Mouse (Mus musculus) testis, postnatal 10 days (tissue): Measurements from ENCODE around the gene Ndufv1.
A peak's percentile ranks its signal among the peaks of the same experiment; 100 is the strongest.
"Not testable (repeated sequence)": the region's sequence is repeated elsewhere in the genome, so short reads cannot be mapped to it uniquely, and the experiment has no call there.

Experiments used
- DNase-seq: peaks from one replicate; pipeline ENCODE4 v3.0.0; 2021; ENCODE audit warnings: low spot score

Gene Ndufv1

DNA sequence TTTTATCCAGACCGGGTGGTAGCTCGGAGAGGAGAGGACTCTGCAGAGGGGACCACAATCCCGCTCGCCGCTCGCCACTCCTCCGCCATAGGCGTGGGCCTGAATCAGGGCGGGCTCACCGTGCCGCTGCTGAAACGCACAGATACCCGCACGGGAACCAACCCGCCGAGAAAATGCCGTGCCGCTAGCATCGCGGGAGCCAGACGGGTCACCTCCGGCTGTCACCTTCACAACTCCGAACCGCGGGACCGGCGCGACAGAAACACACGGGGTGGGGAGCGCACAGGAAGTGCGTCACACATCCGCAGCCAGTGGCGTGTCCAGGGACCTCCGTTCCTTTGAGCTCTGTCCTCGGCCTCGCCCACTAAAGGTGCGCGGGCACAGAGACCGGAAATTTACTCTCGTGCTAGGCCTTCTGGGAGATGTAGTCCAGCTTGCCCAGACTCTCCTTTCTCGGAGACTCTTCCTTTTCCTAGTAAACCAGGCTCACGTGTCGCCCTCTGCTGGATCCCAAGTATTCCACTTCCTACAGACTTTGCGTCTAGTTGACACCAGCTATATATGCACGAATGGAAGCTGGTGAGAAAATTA is at the start of gene Ndufv1:
TSS of gene Ndufv1 (minus strand) at position 375 of the 591 bp plus-strand sequence.
- peak; percentile 95 for DNase-seq

DNA sequence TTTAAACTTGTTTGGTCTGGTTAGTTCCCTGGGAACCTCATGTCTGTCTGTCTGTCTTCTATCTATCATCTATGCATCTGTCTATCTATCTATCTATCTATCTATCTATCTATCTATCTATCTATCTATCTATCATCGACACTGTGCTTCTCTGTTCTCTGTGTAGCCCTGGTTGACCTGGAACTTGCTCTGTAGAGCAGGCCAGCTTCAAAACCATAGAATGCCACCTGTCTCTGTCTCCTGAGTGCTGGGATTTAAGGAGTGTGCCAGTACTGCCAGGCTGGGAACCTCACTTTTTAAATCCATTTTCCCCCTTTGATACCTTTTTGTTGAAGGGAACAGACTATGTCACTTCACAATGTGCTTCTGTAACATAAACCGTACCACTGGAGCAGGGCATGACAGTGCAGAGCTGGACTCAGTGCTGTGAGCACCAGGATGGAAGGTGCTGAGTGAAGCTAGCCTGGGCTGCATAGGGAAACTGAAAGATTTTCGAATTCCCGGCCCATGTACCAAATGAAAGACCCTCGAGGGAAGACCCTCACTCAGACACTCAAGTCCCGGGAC is 48.4 kb upstream of the Ndufv1 start:
- DNase-seq: no peak

GRCm38 (mm10) chr19:4060044-4060898 is 47.7 kb upstream of the Ndufv1 start:
- peak; percentile 40 for DNase-seq

- DNase-seq: peak; percentile 38
Measured at GRCm38 (mm10) chr19:4059069-4059740, 46.6 kb upstream of the Ndufv1 start, which contains the start of gene Gstp3. Gene Gstp3 (minus strand): TSS chr19:4059569.

DNA sequence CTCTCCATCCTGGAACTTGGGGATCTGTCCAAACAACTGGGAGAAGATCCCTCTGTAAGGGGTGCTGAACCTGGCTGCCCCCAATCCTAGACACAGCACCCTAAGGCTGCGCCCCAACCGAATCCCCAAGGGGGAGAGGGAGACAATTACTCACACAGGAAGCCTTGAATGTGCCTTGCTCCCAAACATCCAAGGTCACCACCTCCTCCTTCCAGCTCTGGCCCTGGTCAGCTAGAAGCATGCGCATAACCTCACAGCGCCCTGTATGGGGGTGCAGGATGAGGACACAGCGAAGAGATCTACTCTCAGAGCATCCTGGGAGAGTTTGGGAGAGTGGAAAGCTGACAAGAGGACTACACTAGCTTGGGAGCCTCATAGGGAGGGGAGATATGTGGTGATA is 46.0 kb upstream of the Ndufv1 start:
- DNase-seq: peak; percentile 39

DNA sequence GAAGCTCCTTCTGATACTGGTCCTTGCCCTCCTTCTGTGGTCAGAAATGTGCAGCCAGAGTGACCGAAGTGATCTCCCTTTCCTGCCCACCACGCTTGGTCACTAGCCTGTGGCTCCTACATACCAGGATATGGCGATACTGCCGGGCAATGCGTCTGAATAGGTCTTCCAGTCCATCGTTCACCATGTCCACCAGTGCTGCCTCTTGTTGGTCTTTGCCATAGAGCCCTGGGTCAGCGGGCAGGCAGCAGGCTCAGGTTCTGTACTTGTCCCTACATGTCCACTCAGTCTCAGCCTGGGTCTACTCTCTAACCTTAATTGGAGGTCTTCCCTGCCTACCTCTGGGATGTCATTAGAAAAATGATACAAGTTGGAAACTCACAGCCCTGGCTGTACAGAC is 45.4 kb upstream of the Ndufv1 start:
- DNase-seq: peak; percentile 38

GRCm38 (mm10) chr19:4057389-4057788 is 44.8 kb upstream of the Ndufv1 start:
- DNase-seq: no peak

- DNase-seq: peak; percentile 39
Measured at GRCm38 (mm10) chr19:4056727-4057126, 44.1 kb upstream of the Ndufv1 start.

- DNase-seq: peak; percentile 34
Measured at GRCm38 (mm10) chr19:4055947-4056693, 43.5 kb upstream of the Ndufv1 start.

DNA sequence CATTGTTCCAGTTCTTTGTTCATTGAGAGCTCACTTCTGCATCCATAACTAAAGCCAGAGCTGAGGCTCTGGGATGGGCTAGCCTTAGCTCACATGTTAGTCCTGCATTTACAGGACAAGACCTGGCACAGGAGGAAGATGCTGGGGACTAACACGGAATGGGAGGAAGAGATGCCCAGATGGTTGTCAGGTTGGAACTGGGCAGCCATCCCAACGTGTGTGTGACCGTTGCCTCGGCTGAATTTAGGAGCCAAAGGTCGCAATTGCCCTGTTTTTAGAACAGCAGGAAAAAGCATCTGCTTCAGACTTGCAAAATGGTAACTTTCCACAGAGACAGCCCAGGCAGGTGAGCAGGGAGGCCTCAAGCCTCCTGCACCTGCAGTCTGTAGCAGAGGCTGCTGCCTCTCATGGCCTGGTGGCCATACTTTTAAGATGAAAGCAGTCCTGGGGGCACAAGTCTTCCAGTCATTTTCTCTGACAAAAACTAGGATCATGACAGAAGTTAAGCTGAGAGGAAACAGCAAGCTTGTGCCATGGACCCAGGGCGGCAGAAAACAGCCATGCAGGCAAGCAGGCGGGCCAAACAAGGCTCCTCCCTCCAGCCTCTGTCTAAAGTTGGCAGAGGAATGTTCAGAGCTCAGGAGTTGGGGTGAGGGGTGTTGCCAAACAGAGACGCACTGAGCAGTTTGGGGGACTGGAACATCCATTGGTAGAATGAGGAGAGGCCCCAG is 42.8 kb upstream of the Ndufv1 start:
- peak; percentile 39 for DNase-seq

- DNase-seq: peak; percentile 35
Measured at GRCm38 (mm10) chr19:4054613-4055012, 42.0 kb upstream of the Ndufv1 start.

GRCm38 (mm10) chr19:4052516-4053030 is 40.0 kb upstream of the Ndufv1 start:
- DNase-seq: peak; percentile 30

DNA sequence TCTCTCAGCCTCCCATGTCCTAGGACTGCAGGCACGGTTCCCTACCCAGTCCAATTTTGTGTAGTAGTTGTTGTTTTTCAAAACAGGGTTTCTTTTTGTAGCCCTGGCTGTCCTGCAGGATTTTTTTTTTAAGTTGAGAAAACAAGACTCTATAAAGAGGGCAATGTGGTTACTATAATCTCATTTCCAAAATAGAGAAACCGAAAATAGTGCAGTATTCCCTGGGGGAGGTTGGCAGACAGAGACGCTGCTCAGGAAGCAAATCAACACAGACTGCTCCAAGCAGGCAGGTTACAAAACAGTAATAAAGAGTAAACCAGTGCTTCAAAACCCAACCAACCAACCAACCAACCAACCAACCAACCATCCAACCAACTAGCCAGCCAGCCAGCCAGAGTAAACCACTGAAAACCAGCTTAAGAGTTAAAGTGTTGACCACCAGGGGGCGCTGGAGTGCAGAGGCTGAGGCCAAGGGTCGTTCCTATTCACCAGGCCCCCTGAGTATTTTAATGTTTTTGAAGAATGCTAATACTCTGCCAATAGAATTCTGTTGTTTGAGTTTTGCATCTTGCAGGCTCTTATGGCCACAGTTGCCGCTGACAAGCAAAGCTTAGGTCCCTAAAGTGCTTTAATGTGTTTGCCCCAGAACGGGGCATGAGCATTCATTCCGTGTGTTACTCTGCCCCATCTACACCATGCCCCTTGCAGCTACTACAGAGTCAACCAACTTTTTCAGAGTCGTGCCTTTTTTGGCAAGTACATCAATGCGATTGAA is 39.3 kb upstream of the Ndufv1 start:
- DNase-seq: peak; percentile 92

DNA sequence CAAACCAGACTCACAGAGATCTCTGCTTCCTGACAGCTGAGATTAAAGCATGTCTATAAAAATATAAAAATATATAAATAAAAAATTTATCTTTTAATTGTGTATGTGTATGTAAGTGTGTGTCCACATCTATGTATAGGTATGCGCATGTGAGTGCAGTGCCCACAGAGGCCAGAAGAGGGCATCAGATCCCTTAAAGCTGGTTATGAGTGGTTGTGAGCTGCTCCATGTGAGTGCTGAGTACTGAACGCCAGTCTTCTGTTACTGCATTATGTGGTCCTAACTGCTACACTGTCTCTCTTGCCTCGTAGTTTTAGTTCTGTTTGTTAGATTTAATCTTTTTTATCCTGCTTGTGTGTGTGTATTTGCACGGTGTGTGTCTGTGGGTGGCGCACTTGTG is 38.4 kb upstream of the Ndufv1 start:
- DNase-seq: no peak

GRCm38 (mm10) chr19:4049069-4049468 is 36.5 kb upstream of the Ndufv1 start:
- DNase-seq: not testable (repeated sequence)

DNA sequence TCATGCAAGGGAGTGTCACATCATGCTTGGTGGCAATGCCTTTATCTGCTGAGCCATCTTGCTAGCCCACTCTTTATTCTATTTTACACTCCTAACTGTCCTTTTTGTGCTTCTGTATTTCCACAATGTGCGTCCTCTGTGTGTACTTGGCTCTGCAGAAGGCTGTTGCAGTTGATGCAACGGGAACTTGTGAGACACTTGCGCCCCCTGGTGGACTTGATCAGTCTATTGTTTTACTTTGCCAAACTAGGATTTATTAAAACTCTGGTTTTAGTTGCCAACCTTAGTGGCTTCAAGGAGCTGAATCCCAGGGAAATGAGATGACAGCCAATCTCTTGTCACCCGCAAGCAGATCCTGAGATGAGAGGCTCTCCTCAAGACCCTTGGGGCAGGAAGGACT is 35.3 kb upstream of the Ndufv1 start:
- DNase-seq: peak; percentile 93

DNA sequence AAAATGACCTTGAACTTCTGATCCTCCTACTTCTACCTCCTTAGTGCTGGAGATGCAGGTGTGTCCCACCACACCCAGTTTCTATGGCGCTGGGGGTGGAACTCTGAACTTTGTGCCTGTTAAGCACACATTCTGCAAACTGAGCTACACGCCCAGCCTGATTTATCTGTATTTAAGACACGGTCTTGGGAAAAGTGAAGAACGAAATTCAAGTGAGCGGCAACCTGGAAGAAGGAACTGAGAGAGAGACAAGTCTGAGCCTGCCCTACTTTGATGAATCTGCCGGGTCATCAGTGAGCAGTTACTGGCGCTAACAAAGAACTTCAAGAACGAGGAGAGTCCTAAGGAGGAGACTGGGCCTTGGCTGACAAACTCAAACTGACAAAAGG is 34.3 kb upstream of the Ndufv1 start:
- no peak for DNase-seq

GRCm38 (mm10) chr19:4045966-4046865 is 33.6 kb upstream of the Ndufv1 start, which contains the start of gene Gstp2:
Gene Gstp2 (minus strand): TSS chr19:4046023.
- peak; percentile 82 for DNase-seq

- not testable (repeated sequence) for DNase-seq
Measured at GRCm38 (mm10) chr19:4044109-4044508, 31.5 kb upstream of the Ndufv1 start.
